Mouse (Mus musculus): ENCODE measurements around the gene Mrpl24.

DNA sequence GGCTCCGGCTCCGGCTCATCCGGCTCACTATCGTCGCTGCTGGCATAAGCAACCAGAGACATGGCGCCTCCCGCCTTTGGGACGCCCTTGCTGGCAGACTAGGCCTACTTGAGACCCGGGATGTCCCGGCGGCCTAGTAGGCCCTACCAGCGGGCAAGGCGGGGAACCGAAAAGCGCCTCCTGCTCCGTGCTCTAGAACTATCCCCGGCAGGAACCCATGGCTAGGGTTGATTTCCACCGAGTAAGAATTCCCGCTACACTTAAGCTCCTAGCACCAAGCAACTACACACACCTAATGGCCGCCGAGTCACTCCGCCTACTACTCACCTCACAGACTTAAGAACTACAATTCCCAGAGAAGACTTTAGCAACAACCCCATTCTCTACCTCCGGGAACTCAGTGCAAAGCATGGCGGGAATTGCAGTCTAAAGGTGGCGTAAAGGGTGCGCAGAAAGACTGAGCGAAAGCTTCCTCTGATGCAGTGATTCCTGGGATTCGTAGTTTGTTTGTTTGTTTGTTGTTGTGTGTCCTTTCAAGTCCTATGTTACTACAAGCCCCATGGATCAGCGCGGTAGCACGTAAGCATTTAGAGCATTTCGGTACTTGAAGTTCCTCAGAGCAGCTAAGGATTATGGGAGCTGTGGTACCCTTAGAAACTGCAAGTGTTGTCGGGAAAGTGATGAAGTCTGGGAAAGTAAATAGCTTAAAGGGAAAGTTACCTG, 33.9 kb upstream of the Mrpl24 start, which contains the start of gene Prcc:
- no peak for TF ChIP-seq CTCF (IDR thresholded peaks at IDR 0.05; ENCODE audit: control insufficient read depth, insufficient read depth, insufficient replicate concordance, low read depth, low read length)
- no peak; the same call in 1 of the 2 replicates for TF ChIP-seq POLR2A (IDR thresholded peaks at IDR 0.05; ENCODE audit: control insufficient read depth, low read depth, low read length)

Measured in testis, adult 2 months (tissue).